In the genomic region with DNA sequence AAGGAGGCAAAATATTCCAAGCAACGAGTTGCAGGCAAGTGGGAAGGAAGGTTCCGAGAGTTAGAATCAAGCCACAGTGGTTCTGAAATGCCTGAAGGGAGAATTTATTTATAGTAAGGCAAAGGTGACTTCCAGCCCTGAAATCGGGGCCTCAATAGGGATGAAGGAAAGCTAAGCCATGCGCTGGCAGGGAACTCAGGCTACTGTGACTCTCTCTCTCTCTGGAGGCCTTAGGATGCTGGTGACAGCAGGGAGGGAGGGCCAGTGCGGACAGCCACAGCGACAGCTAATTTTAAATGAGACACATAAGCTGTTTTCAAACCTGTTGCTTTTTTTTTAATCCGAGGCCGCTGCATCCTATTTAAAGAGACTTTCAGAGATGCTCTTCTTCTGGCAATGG, we compare ENCODE assay signal across 10 mouse cellular contexts.
DNase-seq lines count a peak whose midpoint lies in the region; ATAC-seq and TF ChIP-seq lines count a peak whose summit lies in the region.
"Had no signal": no experiment of that assay in that cellular context is flagged by ENCODE, and none has a peak within 500 bp of the region (broad histone marks: within the 10 kb centered on the region; RNA-seq: fewer than 3 reads in every experiment).

No protein-coding gene starts in this region.

- no peaks in the 10 kb centered on the region for H3K27me3 ChIP-seq in limb, embryonic 10.5 days (ENCODE audit: low read depth, poor library complexity, severe bottlenecking)
- no peaks in the 10 kb centered on the region for H3K27me3 ChIP-seq in stomach, postnatal 0 days (ENCODE audit: control insufficient read depth, insufficient read depth, low read length)

- H3K4me2 ChIP-seq in stomach, postnatal 0 days (replicated peaks; ENCODE audit: low read depth) = no peak overlapping the region

- no peak overlapping the region for H3K4me3 ChIP-seq in gastrocnemius, adult 2 months
- H3K4me3 ChIP-seq in limb, embryonic 10.5 days = no peak overlapping the region
- H3K4me3 ChIP-seq in stomach, postnatal 0 days (ENCODE audit: low read depth, low read length) = no peak overlapping the region

- H3K4me1 ChIP-seq in limb, embryonic 10.5 days = peaks cover 26% of the 10 kb centered on the region
- no peaks in the 10 kb centered on the region for H3K4me1 ChIP-seq in stomach, postnatal 0 days (replicated peaks; ENCODE audit: control insufficient read depth, insufficient read depth)

- DNase-seq in gastrocnemius, adult 2 months = peak; percentile 72
- DNase-seq in gastrocnemius, postnatal 10 days = no peak
- DNase-seq in retina, postnatal 1 day = peak; percentile 53
- DNase-seq in retina, embryonic 14.5 days (ENCODE audit: low spot score) = no peak
- DNase-seq in limb, embryonic 10.5 days (ENCODE audit: low spot score) = no peak
- DNase-seq in stomach, postnatal 0 days (ENCODE audit: low spot score) = no peak
- DNase-seq in embryo, embryonic 11 days = no peak
- no peak for DNase-seq in kidney, postnatal 36 days
- DNase-seq: kidney, adult 2 months had no signal

- no peak for ATAC-seq in stomach, postnatal 0 days (ENCODE audit: low FRiP score, low TSS enrichment)

- H3K9ac ChIP-seq in stomach, postnatal 0 days (ENCODE audit: low read length) = no peak overlapping the region
- H3K9ac ChIP-seq: liver, embryonic 14.5 days had no signal

- intact Hi-C loops in gastrocnemius, adult 2 months (cut with DNase I) = no loop called here

- peak overlapping the region; percentile 70 for H3K27ac ChIP-seq in gastrocnemius, adult 2 months
- H3K27ac ChIP-seq in limb, embryonic 10.5 days = peak overlapping the region; percentile 56; the same call in 1 of the 2 replicates
- H3K27ac ChIP-seq in stomach, postnatal 0 days (replicated peaks) = peak overlapping the region; percentile 49; the same call in 1 of the 2 replicates
- H3K27ac ChIP-seq: liver, embryonic 14.5 days had no signal

- H3K36me3 ChIP-seq in limb, embryonic 10.5 days = peaks cover 46% of the 10 kb centered on the region
- H3K36me3 ChIP-seq in stomach, postnatal 0 days (ENCODE audit: control insufficient read depth, insufficient read depth, low read length) = no peaks in the 10 kb centered on the region

- H3K9me3 ChIP-seq in limb, embryonic 10.5 days (replicated peaks) = no peaks in the 10 kb centered on the region
- no peaks in the 10 kb centered on the region for H3K9me3 ChIP-seq in stomach, postnatal 0 days (ENCODE audit: control insufficient read depth, low read length)

- TF ChIP-seq CTCF in gastrocnemius, adult 2 months (IDR thresholded peaks at IDR 0.05) = no peak
- no peak for TF ChIP-seq CTCF in stomach, postnatal 0 days (IDR thresholded peaks at IDR 0.05; ENCODE audit: low read depth)

- WGBS in limb, embryonic 10.5 days = 62% methylated on average over 8 of the region's 8 CpGs
- WGBS in stomach, postnatal 0 days = 51% methylated on average over 8 of the region's 8 CpGs

- no peak for TF ChIP-seq EP300 in stomach, postnatal 0 days (optimal IDR thresholded peaks at IDR 0.05)

Comparison
In these comparisons a context has a peak if more than half of its experiments do, and no peak if none do; other contexts are left out.
1. DNase-seq: peak in gastrocnemius, adult 2 months (single experiment) and retina, postnatal 1 day (single experiment); none in gastrocnemius, postnatal 10 days (single experiment), retina, embryonic 14.5 days (single experiment), limb, embryonic 10.5 days (single experiment), stomach, postnatal 0 days (single experiment), embryo, embryonic 11 days (single experiment) and kidney, postnatal 36 days (0 of 2).
2. Peak in every context shown above with its lines, with median percentiles within 50 percentile points of each other: H3K27ac ChIP-seq.